Comparison of ENCODE assay signal across 8 mouse cellular contexts in genomic region chr7:64873266-64873665, GRCm38 (mm10). TPM values are rescaled to one million over a fixed set of nuclear protein-coding genes. Genes with fewer than 3 reads are reported as not detected.
DNase-seq lines count a peak whose midpoint lies in the region; ATAC-seq and TF ChIP-seq lines count a peak whose summit lies in the region.

No protein-coding gene starts in this region.

- H3K27me3 ChIP-seq in thymus, adult 2 months (ENCODE audit: control insufficient read depth, insufficient read depth, low read length) = no peaks in the 10 kb centered on the region
- no peaks in the 10 kb centered on the region for H3K27me3 ChIP-seq in liver, embryonic 11.5 days (replicated peaks; ENCODE audit: control insufficient read depth, insufficient read depth, low read length)

- H3K9me3 ChIP-seq in liver, embryonic 11.5 days (ENCODE audit: control insufficient read depth, low read length) = no peaks in the 10 kb centered on the region

- DNase-seq in adrenal gland, postnatal 10 days = peak; percentile 22
- DNase-seq in adrenal gland, postnatal 25 days = no peak
- peak; percentile 6 for DNase-seq in thymus, adult 2 months
- DNase-seq in thymus, postnatal 0 days (ENCODE audit: low spot score) = no peak
- DNase-seq in liver, embryonic 11.5 days (ENCODE audit: low spot score) = no peak
- peak; percentile 17 for DNase-seq in testis, postnatal 14 days (ENCODE audit: low spot score)
- no peak for DNase-seq in right cerebral cortex, adult 2 months (ENCODE audit: low spot score in 2 of 2)
- DNase-seq in right cerebral cortex, adult 18-20 months = no peak

- no peak for TF ChIP-seq POLR2A in thymus, adult 2 months (IDR thresholded peaks at IDR 0.05; ENCODE audit: control insufficient read depth, extremely low read depth, insufficient read depth, low read length, poor library complexity)

- H3K4me3 ChIP-seq in thymus, adult 2 months (ENCODE audit: control insufficient read depth, insufficient read depth, low read length) = no peak overlapping the region
- peak overlapping the region; percentile 90 for H3K4me3 ChIP-seq in liver, embryonic 11.5 days (ENCODE audit: low read depth, low read length)

- no peaks in the 10 kb centered on the region for H3K36me3 ChIP-seq in thymus, adult 2 months (ENCODE audit: control insufficient read depth, insufficient read depth, low read length)
- 0 out of 2 replicates have a peak, but pooled peaks cover 2% of the 10 kb centered on the region for H3K36me3 ChIP-seq in liver, embryonic 11.5 days (ENCODE audit: control insufficient read depth, insufficient read depth, low read length)

- H3K4me2 ChIP-seq in liver, embryonic 11.5 days = peak overlapping the region; percentile 90

- WGBS in thymus, adult 2 months = 58% methylated on average over 11 of the region's 11 CpGs
- 40% methylated on average over 11 of the region's 11 CpGs for WGBS in liver, embryonic 11.5 days

- TF ChIP-seq CTCF in thymus, adult 2 months (IDR thresholded peaks at IDR 0.05; ENCODE audit: borderline replicate concordance, control insufficient read depth, extremely low read depth, insufficient read depth, low read length, poor library complexity) = no peak

- H3K9ac ChIP-seq in liver, embryonic 11.5 days (ENCODE audit: low read depth, low read length) = peak overlapping the region; percentile 40; the same call in 1 of the 2 replicates

- ATAC-seq in liver, embryonic 11.5 days (replicated peaks; ENCODE audit: low FRiP score) = no peak; the same call in 1 of the 2 replicates

- H3K27ac ChIP-seq in thymus, adult 2 months (ENCODE audit: control insufficient read depth, insufficient read depth, low read length) = no peak overlapping the region
- H3K27ac ChIP-seq in liver, embryonic 11.5 days (ENCODE audit: low read depth, low read length) = no peak overlapping the region

- peaks cover 6% of the 10 kb centered on the region for H3K4me1 ChIP-seq in thymus, adult 2 months (replicated peaks; ENCODE audit: control insufficient read depth, insufficient read depth, low read length)
- H3K4me1 ChIP-seq in liver, embryonic 11.5 days (replicated peaks; ENCODE audit: control insufficient read depth, insufficient read depth, low read length) = peaks cover 12% of the 10 kb centered on the region

RNA-seq across cellular contexts. Expression of gene Nsmce3, which starts 0.5 kb away (rescaled TPM):
- total RNA-seq in adrenal gland, postnatal 10 days (2021) = 1 to 10 TPM; 6.6 to 7.6 TPM
- 7.1 and 8.7 TPM in 2 replicates for total RNA-seq in adrenal gland, postnatal 25 days (2021)
- polyA plus RNA-seq in thymus, adult 2 months (2012; rRNA removed) = 6.3 and 7.6 TPM in 2 replicates
- polyA plus RNA-seq in thymus, postnatal 0 days (2015; fragmentation: Nextera tagmentation; extraction: Ambion mirVana) = 10.2 TPM in 2 replicates
- polyA plus RNA-seq in liver, embryonic 11.5 days (2014; fragmentation: Nextera tagmentation; extraction: Ambion mirVana) = 11.3 and 11.6 TPM in 2 replicates

Comparison
In these comparisons a context has a peak if more than half of its experiments do, and no peak if none do; other contexts are left out.
1. DNase-seq: peak in adrenal gland, postnatal 10 days (single experiment), thymus, adult 2 months (single experiment) and testis, postnatal 14 days (single experiment); none in adrenal gland, postnatal 25 days (single experiment), thymus, postnatal 0 days (single experiment), liver, embryonic 11.5 days (single experiment), right cerebral cortex, adult 2 months (0 of 2) and right cerebral cortex, adult 18-20 months (single experiment).